8 mouse cellular contexts compared by ENCODE assay signal in genomic region chr8:47990386-47990772, GRCm38 (mm10). TPM values are rescaled to one million over a fixed set of nuclear protein-coding genes. Genes with fewer than 3 reads are reported as not detected.
A peak's percentile ranks its signal among the peaks of the same experiment; 100 is the strongest.
DNase-seq lines count a peak whose midpoint lies in the region; ATAC-seq lines count a peak whose summit lies in the region.

No protein-coding gene starts in this region.

- peaks cover 18% of the 10 kb centered on the region for H3K4me1 ChIP-seq in hindbrain, embryonic 16.5 days (ENCODE audit: control insufficient read depth, insufficient read depth, low read depth, low read length)

- WGBS in hindbrain, embryonic 16.5 days, result under 1% methylated on average over 40 of the region's 45 CpGs

- no peaks in the 10 kb centered on the region for H3K9me3 ChIP-seq in hindbrain, embryonic 16.5 days (ENCODE audit: control insufficient read depth, low read length)

- H3K9ac ChIP-seq in hindbrain, embryonic 16.5 days (ENCODE audit: low read depth, low read length), result peak overlapping the region; percentile 96

- peak overlapping the region; percentile 96 for H3K4me3 ChIP-seq in hindbrain, embryonic 16.5 days (ENCODE audit: low read length)

- no peaks in the 10 kb centered on the region for H3K27me3 ChIP-seq in hindbrain, embryonic 16.5 days (replicated peaks; ENCODE audit: control insufficient read depth, insufficient read depth, low read length)

- peak overlapping the region; percentile 97 for H3K4me2 ChIP-seq in hindbrain, embryonic 16.5 days (ENCODE audit: low read length)

- H3K27ac ChIP-seq in hindbrain, embryonic 16.5 days (ENCODE audit: low read depth, low read length), result peak overlapping the region; percentile 85

- DNase-seq in ZHBTc4 (ENCODE audit: low read depth, low spot score), result peak; percentile 99
- DNase-seq in cerebellum, postnatal 4 days (ENCODE audit: low spot score in 2 of 2), result peak; percentile 87 to 89
- peak; percentile 94 for DNase-seq in gastrocnemius, adult 18-20 months (ENCODE audit: low spot score)
- peak; percentile 92 to 94 for DNase-seq in left cerebral cortex, adult 18-20 months (ENCODE audit: low spot score in 2 of 2)
- peak; percentile 97 to 99 for DNase-seq in lung, postnatal 4 days
- peak; percentile 96 for DNase-seq in retina, postnatal 1 day
- DNase-seq in thymus, postnatal 4 days, result peak; percentile 85

- ATAC-seq in hindbrain, embryonic 16.5 days, result peak; percentile 96

- no peaks in the 10 kb centered on the region for H3K36me3 ChIP-seq in hindbrain, embryonic 16.5 days (ENCODE audit: control insufficient read depth, insufficient read depth, low read length)

RNA-seq across cellular contexts. Expression of gene Wwc2, which starts 0.3 kb away (rescaled TPM):
- 1 to 10 TPM; 5.1 to 6.7 TPM for total RNA-seq in gastrocnemius, adult 18-20 months (2021)
- polyA plus RNA-seq in hindbrain, embryonic 16.5 days (2015; fragmentation: Nextera tagmentation; extraction: Ambion mirVana), result 5.4 and 5.8 TPM in 2 replicates
- 10 to 100 TPM; 22.4 to 22.8 TPM for total RNA-seq in left cerebral cortex, adult 18-20 months (2021)

Comparison
In these comparisons a context has a peak if more than half of its experiments do, and no peak if none do; other contexts are left out.
1. Peak in every context shown above with its lines: DNase-seq, ATAC-seq, H3K4me3 ChIP-seq and H3K27ac ChIP-seq.